Mouse (Mus musculus) C2C12 (cell line): ENCODE measurements around the gene Tbxas1.

Experiments used
- CEBPB ChIP-seq: IDR thresholded peaks from one replicate; pipeline ENCODE4 v1.6.1; 2011; ENCODE audit warnings: low read depth, mild to moderate bottlenecking, control low read depth, moderate library complexity
- CTCF ChIP-seq: IDR thresholded peaks from one replicate; pipeline ENCODE4 v1.5.1; 2011; ENCODE audit not compliant: control insufficient read depth, insufficient read depth, insufficient read length
- FOSL1 ChIP-seq: IDR thresholded peaks from one replicate; pipeline ENCODE4 v1.8.0; 2011; ENCODE audit warnings: mild to moderate bottlenecking, low read length; ENCODE audit not compliant: poor library complexity, insufficient read depth, severe bottlenecking
- MAX ChIP-seq: IDR thresholded peaks from one replicate; pipeline ENCODE4 v1.6.1; 2011; ENCODE audit warnings: mild to moderate bottlenecking, control low read depth
- MYOG ChIP-seq: IDR thresholded peaks from one replicate; pipeline ENCODE4 v1.6.1; 2011; ENCODE audit not compliant: control insufficient read depth, insufficient read length; ENCODE audit errors: extremely low read depth
- USF1 ChIP-seq: IDR thresholded peaks from one replicate; pipeline ENCODE4 v1.6.1; 2011; ENCODE audit warnings: low read depth, mild to moderate bottlenecking, control low read depth, moderate library complexity

DNA sequence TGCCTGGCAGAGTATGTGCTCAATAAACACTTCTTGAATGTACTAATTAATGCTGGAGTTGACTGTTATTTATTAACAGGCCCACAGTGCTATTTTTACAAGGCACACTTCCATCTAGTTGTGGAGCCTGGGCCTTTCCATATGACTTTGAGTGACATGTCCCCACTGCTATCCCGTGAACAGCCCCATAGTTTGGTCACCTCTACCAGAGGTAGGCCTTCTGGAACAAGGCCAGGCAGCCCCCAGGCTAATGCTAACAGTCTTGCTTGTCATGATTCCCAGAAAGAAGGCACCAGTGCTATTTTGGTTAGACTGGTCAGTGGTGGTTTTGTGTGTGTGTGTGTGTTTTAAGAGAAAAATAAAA lies 98.9 kb downstream of the Tbxas1 start:
- TF ChIP-seq MYOG: no peak
- TF ChIP-seq CEBPB: no peak
- no peak for TF ChIP-seq USF1
- no peak for TF ChIP-seq CTCF
- TF ChIP-seq FOSL1: no peak
- TF ChIP-seq MAX: no peak
